Mouse (Mus musculus) layer of hippocampus, postnatal 25 days (tissue): ENCODE data around the gene Atp4a. TPM values are rescaled to one million over a fixed set of nuclear protein-coding genes. Genes with fewer than 3 reads are reported as not detected.
"Not testable (repeated sequence)": the region's sequence is repeated elsewhere in the genome, so short reads cannot be mapped to it uniquely, and the experiment has no call there.

Source experiments
- DNase-seq, 2 experiments: peaks; one replicate each; pipeline ENCODE4 v3.0.0; 2022; ENCODE audit warnings: mixed read lengths in 2 of 2, low spot score in 1 of 2; ENCODE audit errors: extremely low spot score in 1 of 2
- total RNA-seq, 2 experiments: library from RNA; stranded (reverse); gene quantifications; 2 replicates each; pipeline ENCODE4 v1.2.3; 2021

Gene Atp4a
- total RNA-seq, 2 experiments from 2014 or later: 0.74 to 1.1 TPM

DNA sequence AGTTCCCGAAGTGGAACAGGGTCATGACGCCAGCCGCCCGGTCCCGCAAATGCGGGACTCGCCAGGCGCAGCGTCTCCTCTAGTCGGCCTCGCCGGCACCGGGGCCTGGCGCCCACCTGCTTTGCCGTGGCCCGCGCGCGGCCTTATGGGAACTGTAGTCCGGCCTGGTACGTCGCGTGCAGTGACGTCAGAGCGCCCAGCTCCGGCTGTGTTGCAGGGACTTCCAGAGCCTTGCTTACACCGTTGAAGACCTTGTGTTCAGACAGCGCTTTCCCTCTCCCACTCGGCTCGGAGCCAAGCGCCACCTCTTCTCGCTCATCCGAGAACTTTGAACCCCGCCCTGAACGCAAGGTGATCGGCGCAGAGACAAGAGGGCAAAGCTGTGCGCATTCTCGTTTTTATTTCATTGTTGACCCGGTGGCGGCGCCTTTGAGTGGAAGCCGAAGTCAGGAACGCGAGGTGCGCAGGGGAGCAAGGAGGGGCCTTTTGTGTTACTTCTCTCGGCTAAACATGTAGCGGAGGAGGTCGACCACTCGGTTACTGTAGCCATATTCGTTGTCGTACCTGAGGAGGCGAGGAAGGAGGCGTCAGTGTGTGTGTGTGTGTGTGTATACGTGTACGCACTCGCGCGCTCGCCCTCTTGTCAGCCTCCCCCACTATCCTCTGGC is 17.5 kb downstream of the Atp4a start, which contains the start of gene Tmem147:
Tmem147 (minus strand) TSS at position 145 of the 668 bp plus-strand sequence.
- peak; percentile 94 to 96 for DNase-seq

DNA sequence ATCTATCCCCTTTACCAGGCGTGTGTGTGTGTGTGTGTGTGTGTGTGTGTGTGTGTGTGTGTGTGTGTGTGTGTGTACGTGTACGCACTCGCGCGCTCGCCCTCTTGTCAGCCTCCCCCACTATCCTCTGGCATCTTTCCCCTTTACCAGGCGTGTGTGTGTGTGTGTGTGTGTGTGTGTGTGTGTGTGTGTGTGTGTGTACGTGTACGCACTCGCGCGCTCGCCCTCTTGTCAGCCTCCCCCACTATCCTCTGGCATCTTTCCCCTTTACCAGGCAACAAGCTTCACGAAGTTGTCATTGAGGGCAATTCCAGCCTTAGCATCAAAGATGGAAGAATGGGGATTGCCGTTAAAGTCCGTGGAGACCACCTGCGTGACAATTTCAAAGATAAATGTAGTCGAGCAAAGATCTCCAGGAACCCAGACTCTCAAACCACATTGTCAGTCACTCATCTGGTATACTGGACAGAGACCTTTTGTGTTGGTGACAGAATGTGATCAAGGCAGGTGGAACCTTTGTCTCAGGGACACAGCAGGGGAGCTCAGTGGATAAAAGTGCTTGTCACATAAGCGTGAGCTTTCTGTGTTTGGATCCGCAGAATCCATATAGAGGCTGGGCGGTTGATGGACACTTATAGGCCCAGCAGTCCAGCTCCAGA is 18.2 kb downstream of the Atp4a start:
- DNase-seq: not testable (repeated sequence)

DNA sequence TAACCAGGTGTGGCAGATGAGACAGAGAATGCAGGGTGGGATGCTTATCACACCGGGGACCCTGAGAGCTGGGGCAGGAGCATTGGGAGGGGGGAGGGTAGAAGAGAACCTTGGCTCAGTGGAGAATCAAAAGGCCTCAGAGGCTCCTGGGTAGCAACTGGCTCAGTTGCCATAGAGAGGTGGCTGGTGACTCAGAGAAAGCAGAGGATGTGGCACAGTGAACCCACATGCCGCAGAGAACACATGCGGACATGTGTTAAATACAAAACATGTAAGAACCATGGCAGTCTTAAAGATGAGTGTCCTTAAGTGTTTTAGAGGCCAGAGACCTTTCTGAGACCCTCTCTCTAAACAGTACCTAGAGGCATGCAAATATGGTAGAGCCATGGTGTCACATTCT is 24.2 kb downstream of the Atp4a start:
- DNase-seq: no peak

DNA sequence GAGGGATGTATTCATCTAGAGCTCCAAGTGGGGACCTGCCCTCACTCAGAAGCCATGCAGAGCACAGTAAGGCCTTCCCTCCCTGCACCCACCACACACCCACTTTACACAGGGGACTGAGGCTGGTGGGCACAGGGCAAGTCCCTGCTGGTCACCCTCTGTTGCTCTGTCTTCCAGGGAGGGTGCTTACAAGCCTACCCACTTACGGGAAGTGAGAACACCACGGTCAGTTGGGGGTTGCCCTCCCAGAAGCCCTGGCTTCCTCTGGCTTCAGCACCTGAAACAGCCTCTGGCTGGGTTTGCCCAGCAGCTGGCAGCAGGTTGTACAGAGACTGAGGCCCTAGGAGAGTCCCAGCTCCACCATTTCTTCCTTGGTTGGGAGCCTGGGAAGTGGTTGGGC is 30.6 kb downstream of the Atp4a start:
- not testable (repeated sequence) for DNase-seq

DNA sequence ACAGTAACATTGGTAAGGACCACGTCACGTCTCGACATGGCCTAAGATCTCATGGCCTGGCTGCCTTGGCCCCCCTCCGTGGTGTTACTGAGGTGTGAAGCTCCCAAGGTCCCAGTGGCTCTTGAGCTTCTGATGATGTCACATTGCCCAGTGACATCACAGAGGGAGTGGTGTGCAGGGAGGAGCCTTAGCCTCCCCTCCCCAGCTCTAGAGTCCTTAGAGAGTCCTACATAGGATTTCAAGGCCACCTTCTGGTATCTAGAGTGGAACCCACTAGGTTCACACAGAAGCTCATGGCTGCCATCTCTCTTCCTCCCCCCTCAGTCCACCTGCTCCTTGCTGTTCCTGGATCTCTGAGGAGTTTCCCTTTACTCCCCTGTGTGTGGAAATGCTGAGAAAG is 31.6 kb downstream of the Atp4a start, which contains the start of gene Gapdhs:
Gapdhs (minus strand) TSS at position 65 of the 400 bp plus-strand sequence.
- not testable (repeated sequence) for DNase-seq

DNA sequence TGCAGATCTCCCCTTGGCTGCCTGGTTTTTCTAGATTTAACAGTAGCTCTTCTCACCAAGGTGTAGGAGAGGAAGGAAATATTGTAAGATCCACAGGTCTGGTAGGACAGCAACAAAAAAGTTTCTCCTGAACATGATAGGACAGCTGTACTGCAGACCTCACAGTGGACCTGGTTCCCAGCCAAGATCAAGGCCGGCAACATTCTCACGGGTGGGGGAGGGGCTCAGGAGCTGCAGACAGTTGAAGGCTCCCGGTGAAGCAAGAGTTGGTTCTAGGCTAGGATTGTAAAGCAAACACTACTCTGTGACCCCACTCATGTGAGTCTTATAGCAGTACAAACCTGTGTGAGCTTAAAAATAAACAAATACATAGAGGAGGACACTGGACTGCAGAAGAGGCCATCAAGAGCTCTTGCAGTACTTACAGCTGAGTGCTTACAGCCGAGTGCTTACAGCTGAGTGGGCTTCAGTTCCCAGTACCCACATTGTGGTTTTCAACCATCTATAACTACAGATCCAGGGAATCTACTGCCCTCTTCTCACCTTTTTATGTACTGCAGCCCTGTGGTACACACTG is 32.1 kb downstream of the Atp4a start:
- no peak for DNase-seq

DNA sequence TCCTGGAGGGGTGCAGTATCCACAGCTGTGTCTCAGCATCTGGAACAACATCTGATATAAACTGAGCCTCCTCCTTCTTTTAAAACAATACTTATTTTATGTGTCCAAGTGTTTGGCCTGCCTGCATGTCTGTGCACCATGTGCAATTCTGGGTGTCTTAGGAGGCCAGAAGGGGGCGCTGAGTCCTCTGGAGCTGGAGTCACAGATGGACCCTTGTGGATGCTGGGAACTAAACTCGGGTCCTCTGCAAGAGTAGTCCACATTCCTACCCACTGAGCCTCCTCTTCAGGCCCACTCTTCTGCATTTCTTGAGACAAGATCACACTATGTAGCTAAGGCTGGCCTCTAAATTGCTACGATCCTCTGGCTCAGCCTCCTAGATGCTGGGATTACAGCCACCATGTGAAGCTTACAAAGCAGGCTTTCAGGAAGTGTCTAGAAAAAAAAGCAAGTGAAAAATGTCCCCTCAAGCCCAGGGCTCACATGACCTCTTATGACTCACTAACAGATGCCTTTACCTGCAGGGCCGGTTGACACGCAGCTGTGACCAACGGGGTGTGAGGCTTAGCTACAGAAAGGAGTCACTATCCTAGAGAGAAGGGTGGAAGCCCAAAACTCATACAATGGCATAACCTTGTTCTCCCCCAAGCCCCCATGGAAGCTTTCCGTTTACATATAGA is 35.7 kb downstream of the Atp4a start:
- DNase-seq: no peak

DNA sequence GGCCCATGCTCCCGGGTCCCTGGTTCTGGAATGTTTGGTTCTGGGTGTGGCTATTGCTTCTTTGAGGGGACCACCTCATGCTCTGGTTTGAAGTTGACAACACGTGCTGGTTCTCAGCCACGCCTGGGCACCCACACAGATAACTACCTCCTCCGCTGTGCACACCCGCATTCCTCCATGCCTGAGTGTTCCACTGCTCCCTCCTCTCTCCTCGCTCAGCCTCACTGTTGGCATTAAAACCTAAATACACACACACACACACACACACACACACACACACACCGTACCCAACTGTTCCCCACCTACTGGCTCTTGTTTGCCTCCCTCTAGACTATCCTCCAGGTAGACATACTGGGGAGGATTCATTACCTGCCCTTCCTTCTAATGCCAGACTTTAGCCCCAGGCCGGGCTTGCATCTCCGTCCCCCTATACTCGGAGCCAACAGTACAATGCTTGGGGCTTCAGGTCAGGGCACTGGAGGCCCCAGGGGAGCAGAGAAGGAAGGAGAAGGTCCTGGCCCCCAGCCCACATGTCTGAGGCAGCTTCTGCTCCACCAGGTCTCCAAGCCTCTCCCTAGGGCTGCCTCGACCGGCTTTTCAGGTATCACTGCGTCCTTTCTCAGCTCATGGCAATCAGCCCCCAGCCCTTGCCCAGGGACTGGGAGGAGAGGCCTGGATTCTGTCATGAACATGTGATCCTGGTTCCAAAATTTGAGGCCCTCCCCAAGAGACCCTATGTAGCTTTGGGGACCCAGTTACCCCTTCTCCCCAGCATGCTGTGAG is 38.0 kb downstream of the Atp4a start:
- no peak for DNase-seq

DNA sequence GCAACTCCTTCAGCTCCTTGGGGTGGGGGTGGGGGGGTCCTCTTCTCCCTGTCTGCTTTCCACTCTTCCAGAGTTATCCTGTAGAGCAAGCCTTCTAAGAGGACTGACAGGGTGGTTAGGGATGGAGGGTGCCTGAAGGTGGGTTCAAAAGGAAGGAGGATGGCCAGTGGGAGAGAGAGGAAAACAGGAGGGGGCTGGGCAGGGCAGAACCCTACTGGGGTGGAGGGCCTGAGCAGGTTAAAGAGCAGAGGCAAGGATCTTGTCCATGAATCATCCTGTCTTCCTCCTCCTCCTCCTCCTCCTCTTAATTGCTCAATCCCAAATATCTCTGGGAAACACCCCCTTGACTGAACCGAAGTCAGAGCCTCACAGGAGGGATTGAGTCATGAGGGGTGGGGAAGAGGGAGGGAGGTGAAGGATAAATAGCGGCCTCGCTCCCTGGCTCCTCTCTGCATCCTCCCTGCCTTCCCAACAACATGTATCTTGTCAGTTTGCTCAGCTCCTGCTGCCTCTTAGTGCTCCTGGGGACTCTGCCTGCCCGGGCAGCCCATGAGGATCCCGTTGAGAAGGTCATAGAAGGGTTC is 39.2 kb downstream of the Atp4a start, which contains the start of gene Sbsn:
Sbsn (plus strand) TSS at position 386 of the 584 bp plus-strand sequence.
- DNase-seq: no peak

DNA sequence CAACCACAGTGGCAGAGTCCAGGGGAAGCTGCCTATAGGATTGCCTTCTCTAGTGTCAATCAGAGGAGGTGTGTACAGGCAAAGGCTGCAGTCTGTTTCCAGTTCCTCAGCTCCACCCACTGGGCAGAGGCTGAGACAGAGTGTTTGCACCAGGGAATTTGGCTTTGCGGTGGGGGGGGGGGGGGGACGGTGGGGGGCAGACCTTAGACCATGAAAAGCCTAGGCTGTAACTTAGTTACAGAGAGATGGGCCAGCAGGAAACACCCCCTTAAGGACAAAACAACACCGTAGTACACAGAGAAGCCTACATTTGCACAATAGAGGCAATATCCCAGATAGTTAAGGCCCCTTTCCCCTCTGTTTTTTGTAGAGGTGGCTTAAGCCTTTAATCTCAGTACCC is 45.0 kb downstream of the Atp4a start:
- DNase-seq: no peak

DNA sequence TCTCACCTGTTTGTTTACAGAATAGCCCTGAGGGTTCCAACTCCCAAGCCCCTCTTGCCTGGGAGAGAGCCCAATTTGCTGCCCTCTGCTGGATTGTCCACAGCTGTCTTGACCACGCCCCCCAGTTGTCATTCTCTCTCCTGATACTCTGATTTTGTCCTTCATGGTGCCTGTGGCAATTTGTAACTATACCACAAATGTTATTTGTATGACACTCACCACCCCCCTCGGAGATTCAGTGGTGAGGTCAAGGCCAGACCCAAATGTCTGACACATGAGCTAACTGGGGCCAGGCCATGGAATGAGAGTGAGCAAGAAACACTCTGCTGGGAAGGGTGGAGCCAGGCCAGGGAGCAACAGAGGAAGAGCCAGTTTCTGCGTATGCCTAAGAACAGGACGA is 46.8 kb downstream of the Atp4a start:
- no peak for DNase-seq

DNA sequence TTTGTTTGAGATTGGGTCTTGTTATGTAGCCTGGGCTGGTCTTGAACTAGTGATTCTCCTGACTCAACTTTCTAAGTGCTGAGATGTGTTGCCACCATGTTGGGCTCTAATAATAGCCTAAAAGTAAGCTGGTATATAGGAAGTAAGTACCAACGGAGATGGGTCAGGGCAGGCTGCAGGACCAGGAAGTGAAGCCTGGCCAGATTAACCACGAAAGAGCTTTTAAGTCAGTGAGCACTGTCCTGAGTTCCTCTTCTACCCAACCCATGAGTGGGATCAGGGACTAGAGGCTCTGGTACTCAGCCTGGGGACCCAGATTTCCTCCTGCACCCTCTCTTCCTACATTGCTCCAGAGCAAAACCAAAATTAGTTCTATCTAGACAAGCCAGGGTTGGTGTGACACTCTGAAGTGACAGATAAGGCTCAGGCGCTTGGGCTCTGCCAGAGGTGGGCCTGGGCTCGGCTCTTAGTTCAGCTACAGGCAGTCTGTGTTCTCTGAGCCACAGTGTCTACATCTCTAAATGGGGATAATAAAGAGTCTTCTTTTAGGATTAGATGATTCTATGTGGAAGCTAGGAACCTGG is 49.9 kb downstream of the Atp4a start:
- DNase-seq: no peak

DNA sequence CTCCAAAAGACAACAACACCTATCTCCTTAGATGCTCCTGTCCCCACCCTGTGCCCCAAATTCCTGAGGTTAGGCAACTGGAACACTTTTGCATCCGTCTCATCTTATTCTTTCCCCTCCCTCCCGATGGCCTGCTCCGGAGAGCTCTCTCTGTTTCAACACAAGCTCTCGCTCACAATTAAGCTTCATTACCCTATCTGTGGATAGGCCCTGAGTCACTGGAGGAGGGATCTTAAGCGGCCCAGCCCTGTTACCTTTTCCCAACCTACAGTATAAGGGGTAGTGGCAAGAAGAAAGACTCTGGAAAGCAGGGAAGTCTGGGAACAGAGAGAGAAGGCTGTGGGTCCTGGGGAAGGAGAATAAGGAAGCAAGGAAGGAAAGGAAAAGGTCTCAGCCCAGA is 51.4 kb downstream of the Atp4a start, which contains the start of gene Dmkn:
Dmkn (plus strand) TSS at position 301 of the 400 bp plus-strand sequence.
- no peak for DNase-seq

DNA sequence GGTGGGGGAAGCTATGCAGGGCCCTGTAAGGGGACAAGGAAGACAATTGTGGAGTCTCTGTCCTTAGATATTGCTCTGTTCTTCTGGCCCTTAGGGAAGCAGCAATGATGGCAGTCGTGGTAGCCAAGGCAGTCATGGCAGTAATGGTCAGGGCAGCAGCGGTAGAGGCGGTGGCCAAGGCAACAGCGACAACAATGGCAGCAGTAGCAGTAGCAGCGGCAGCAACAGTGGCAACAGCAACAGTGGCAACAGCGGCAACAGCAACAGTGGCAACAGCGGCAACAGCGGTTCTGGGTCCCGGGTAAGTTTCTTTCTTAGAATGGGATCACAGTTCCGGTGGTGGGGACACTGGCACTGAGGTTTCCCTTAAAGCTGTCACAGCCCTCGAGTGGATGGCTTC is 53.2 kb downstream of the Atp4a start:
- no peak for DNase-seq

DNA sequence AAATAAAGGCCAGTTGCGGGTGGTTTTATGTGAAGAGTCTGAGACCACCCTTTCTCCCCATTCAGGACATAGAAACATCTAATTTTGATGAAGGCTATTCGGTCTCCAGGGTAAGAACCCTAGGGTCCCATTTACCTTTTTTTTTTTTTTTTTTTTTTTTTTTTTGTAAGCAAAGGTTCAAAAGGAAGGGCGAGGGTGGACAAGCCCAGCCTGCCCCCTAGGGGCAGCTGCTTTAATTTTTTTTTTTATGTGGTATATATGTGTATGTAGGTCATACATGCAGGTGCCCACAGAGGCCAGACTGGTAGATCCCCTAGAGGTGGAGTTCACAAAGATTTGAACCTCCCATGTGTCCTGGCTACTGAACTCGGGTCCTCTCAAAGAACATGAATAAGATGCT is 54.4 kb downstream of the Atp4a start:
- DNase-seq: no peak

DNA sequence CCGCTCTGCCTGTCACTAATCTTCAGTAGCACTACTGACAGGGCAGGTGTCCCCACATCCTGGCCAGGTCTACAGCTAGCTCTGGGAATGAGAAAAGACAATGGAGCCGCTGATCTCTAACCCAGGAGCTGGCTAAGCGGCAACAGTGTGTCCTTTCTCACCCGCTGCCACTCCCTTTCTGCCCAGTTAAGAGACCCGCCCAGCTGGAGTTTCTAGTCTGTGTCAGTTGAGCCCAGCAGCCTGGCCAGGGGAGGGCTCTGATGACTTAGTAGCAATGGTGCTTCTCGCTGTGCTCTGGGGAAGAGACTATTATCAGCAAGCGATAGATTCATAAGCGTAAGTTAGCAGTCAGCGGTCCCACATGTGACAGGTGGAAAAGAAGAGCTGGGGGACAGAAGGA is 57.2 kb downstream of the Atp4a start:
- DNase-seq: no peak
